Comparison of ENCODE assay signal across 20 mouse cellular contexts in genomic region chr3:121221987-121222386, GRCm38 (mm10). TPM values are rescaled to one million over a fixed set of nuclear protein-coding genes. Genes with fewer than 3 reads are reported as not detected.
DNase-seq lines count a peak whose midpoint lies in the region; ATAC-seq and TF ChIP-seq lines count a peak whose summit lies in the region.
"Had no signal": no experiment of that assay in that cellular context is flagged by ENCODE, and none has a peak within 500 bp of the region (broad histone marks: within the 10 kb centered on the region; RNA-seq: fewer than 3 reads in every experiment).

No protein-coding gene starts in this region.

- H3K36me3 ChIP-seq in heart, embryonic 13.5 days = no peaks in the 10 kb centered on the region
- H3K36me3 ChIP-seq in liver, embryonic 15.5 days (replicated peaks) = peaks cover 81% of the 10 kb centered on the region
- H3K36me3 ChIP-seq in hindbrain, postnatal 0 days (ENCODE audit: insufficient read depth, low read length) = no peaks in the 10 kb centered on the region
- H3K36me3 ChIP-seq: embryonic facial prominence, embryonic 12.5 days; heart, embryonic 12.5 days; limb, embryonic 15.5 days; midbrain, embryonic 15.5 days had no signal

- no peak overlapping the region for H3K4me3 ChIP-seq in heart, embryonic 13.5 days
- no peak overlapping the region for H3K4me3 ChIP-seq in liver, embryonic 15.5 days (replicated peaks)
- H3K4me3 ChIP-seq in hindbrain, postnatal 0 days (ENCODE audit: low read length) = no peak overlapping the region
- H3K4me3 ChIP-seq: embryonic facial prominence, embryonic 12.5 days; heart, embryonic 12.5 days; limb, embryonic 15.5 days; megakaryocyte, embryonic 14.5 days; midbrain, embryonic 15.5 days; myocyte had no signal

- peaks cover 21% of the 10 kb centered on the region for H3K4me1 ChIP-seq in heart, embryonic 13.5 days
- H3K4me1 ChIP-seq in liver, embryonic 15.5 days (replicated peaks) = peaks cover 12% of the 10 kb centered on the region
- no peaks in the 10 kb centered on the region for H3K4me1 ChIP-seq in hindbrain, postnatal 0 days (ENCODE audit: insufficient read depth, low read length)
- H3K4me1 ChIP-seq: embryonic facial prominence, embryonic 12.5 days; limb, embryonic 15.5 days; midbrain, embryonic 15.5 days had no signal

- H3K27ac ChIP-seq in heart, embryonic 13.5 days (replicated peaks) = no peak overlapping the region
- H3K27ac ChIP-seq in liver, embryonic 15.5 days (replicated peaks) = no peak overlapping the region
- no peak overlapping the region for H3K27ac ChIP-seq in hindbrain, postnatal 0 days
- H3K27ac ChIP-seq: embryonic facial prominence, embryonic 12.5 days; limb, embryonic 15.5 days; midbrain, embryonic 15.5 days had no signal

- peak overlapping the region; percentile 24; the same call in 1 of the 2 replicates for H3K4me2 ChIP-seq in heart, embryonic 13.5 days
- no peak overlapping the region for H3K4me2 ChIP-seq in liver, embryonic 15.5 days
- no peak overlapping the region for H3K4me2 ChIP-seq in hindbrain, postnatal 0 days (ENCODE audit: low read depth, low read length)
- H3K4me2 ChIP-seq: embryonic facial prominence, embryonic 12.5 days; limb, embryonic 15.5 days; midbrain, embryonic 15.5 days had no signal

- H3K9me3 ChIP-seq in heart, embryonic 13.5 days = no peaks in the 10 kb centered on the region
- H3K9me3 ChIP-seq in liver, embryonic 15.5 days (replicated peaks) = no peaks in the 10 kb centered on the region
- H3K9me3 ChIP-seq in hindbrain, postnatal 0 days (ENCODE audit: low read length) = no peaks in the 10 kb centered on the region
- H3K9me3 ChIP-seq: embryonic facial prominence, embryonic 12.5 days; heart, embryonic 12.5 days; limb, embryonic 15.5 days; megakaryocyte, embryonic 14.5 days; midbrain, embryonic 15.5 days had no signal

- no peak overlapping the region for H3K9ac ChIP-seq in heart, embryonic 13.5 days
- H3K9ac ChIP-seq in liver, embryonic 15.5 days = no peak overlapping the region
- H3K9ac ChIP-seq in hindbrain, postnatal 0 days (replicated peaks; ENCODE audit: low read length) = no peak overlapping the region
- H3K9ac ChIP-seq: embryonic facial prominence, embryonic 12.5 days; heart, embryonic 12.5 days; limb, embryonic 15.5 days; midbrain, embryonic 15.5 days had no signal

- H3K27me3 ChIP-seq in heart, embryonic 13.5 days (replicated peaks) = no peaks in the 10 kb centered on the region
- no peaks in the 10 kb centered on the region for H3K27me3 ChIP-seq in liver, embryonic 15.5 days
- no peaks in the 10 kb centered on the region for H3K27me3 ChIP-seq in hindbrain, postnatal 0 days (ENCODE audit: insufficient read depth, low read length)
- H3K27me3 ChIP-seq: embryonic facial prominence, embryonic 12.5 days; heart, embryonic 12.5 days; limb, embryonic 15.5 days; megakaryocyte, embryonic 14.5 days; midbrain, embryonic 15.5 days had no signal

- no peak for ATAC-seq in heart, embryonic 13.5 days (ENCODE audit: extremely low read depth, insufficient number of reproducible peaks, low FRiP score, low TSS enrichment)
- ATAC-seq in erythroblast, adult 5-6 weeks (replicated peaks; ENCODE audit: low FRiP score, poor library complexity, severe bottlenecking) = peak; percentile 49; the same call in 1 of the 2 replicates
- peak; percentile 53 for ATAC-seq in liver, embryonic 15.5 days (ENCODE audit: insufficient read depth)
- no peak for ATAC-seq in hindbrain, postnatal 0 days
- no peak for ATAC-seq in megakaryocyte, adult 5-6 weeks (ENCODE audit: poor library complexity, severe bottlenecking)
- ATAC-seq: hindbrain, embryonic 16.5 days; midbrain, embryonic 15.5 days had no signal

- DNase-seq in heart, postnatal 10 days = no peak
- peak; percentile 9 for DNase-seq in NIH3T3 (ENCODE audit: low read depth)
- no peak for DNase-seq in hindbrain, postnatal 0 days (ENCODE audit: low spot score)
- DNase-seq in layer of hippocampus, adult 9-11 months = no peak
- DNase-seq: cerebellum, adult 9-11 months; gastrocnemius, postnatal 14 days; kidney, adult 2 months; kidney, postnatal 10 days; lung, postnatal 10 days had no signal

- 37% methylated on average over 7 of the region's 7 CpGs for WGBS in heart, embryonic 13.5 days
- 44% methylated on average over 7 of the region's 7 CpGs for WGBS in liver, embryonic 15.5 days (ENCODE audit: insufficient replicate concordance)
- 89% methylated on average over 7 of the region's 7 CpGs for WGBS in hindbrain, postnatal 0 days

- TF ChIP-seq CTCF in hindbrain, postnatal 0 days (IDR thresholded peaks at IDR 0.05; ENCODE audit: low read depth) = no peak

- intact Hi-C loops in heart, postnatal 10 days (cut with DNase I) = no loop called here

RNA-seq across cellular contexts. Expression of gene Rwdd3, which starts 50.5 kb away (rescaled TPM):
- 3.5 and 3.6 TPM in 2 replicates for polyA plus RNA-seq in heart, embryonic 13.5 days (2015; fragmentation: Nextera tagmentation; extraction: Ambion mirVana)
- total RNA-seq in heart, postnatal 10 days (2021) = 1 to 10 TPM; 3.0 to 3.1 TPM
- 2.7 and 6.5 TPM in 2 replicates for total RNA-seq in erythroblast, adult 5-6 weeks (2015; ENCODE audit: low replicate concordance)
- total RNA-seq in erythroblast, adult 5-6 weeks (2017; ENCODE audit: low replicate concordance) = 1.3 TPM in 1 of 2 replicates, not detected in the other
- 1.3 and 1.6 TPM in 2 replicates for polyA plus RNA-seq in liver, embryonic 15.5 days (2015; fragmentation: Nextera tagmentation; extraction: Ambion mirVana)
- 4.6 and 5.8 TPM in 2 replicates for total RNA-seq in hindbrain, postnatal 0 days (2014; rRNA removed)
- 15.3 and 18.0 TPM in 2 replicates for polyA plus RNA-seq in hindbrain, postnatal 0 days (2015; fragmentation: Nextera tagmentation; extraction: Ambion mirVana)
- total RNA-seq in megakaryocyte, adult 5-6 weeks (2015) = 0.20 and 1.6 TPM in 2 replicates
- total RNA-seq in megakaryocyte, adult 5-6 weeks (2017) = 0.77 TPM in 1 of 2 replicates, not detected in the other

Comparison
In these comparisons a context has a peak if more than half of its experiments do, and no peak if none do; other contexts are left out.
1. ATAC-seq: peak in erythroblast, adult 5-6 weeks (single experiment) and liver, embryonic 15.5 days (single experiment); none in heart, embryonic 13.5 days (single experiment), hindbrain, postnatal 0 days (single experiment) and megakaryocyte, adult 5-6 weeks (single experiment).